Mouse (Mus musculus) frontal cortex, adult 2 months (tissue): Measurements from ENCODE around the gene Renbp. TPM values are rescaled to one million over a fixed set of nuclear protein-coding genes. Genes with fewer than 3 reads are reported as not detected.
A peak's percentile ranks its signal among the peaks of the same experiment; 100 is the strongest.

Experiments
- DNase-seq, 2 experiments: peaks; one replicate each; pipeline ENCODE4 v3.0.0; 2022; ENCODE audit warnings: low spot score in 1 of 2; ENCODE audit errors: extremely low spot score in 1 of 2
- polyA plus RNA-seq: library from polyadenylated mRNA; depleted of rRNA; stranded (reverse); fragments of >200 nt; gene quantifications from 2 replicates; pipeline ENCODE4 v1.2.3, GENCODE M21; 2012

The Renbp gene
- polyA plus RNA-seq, 1 experiment: 9.2 TPM

DNA sequence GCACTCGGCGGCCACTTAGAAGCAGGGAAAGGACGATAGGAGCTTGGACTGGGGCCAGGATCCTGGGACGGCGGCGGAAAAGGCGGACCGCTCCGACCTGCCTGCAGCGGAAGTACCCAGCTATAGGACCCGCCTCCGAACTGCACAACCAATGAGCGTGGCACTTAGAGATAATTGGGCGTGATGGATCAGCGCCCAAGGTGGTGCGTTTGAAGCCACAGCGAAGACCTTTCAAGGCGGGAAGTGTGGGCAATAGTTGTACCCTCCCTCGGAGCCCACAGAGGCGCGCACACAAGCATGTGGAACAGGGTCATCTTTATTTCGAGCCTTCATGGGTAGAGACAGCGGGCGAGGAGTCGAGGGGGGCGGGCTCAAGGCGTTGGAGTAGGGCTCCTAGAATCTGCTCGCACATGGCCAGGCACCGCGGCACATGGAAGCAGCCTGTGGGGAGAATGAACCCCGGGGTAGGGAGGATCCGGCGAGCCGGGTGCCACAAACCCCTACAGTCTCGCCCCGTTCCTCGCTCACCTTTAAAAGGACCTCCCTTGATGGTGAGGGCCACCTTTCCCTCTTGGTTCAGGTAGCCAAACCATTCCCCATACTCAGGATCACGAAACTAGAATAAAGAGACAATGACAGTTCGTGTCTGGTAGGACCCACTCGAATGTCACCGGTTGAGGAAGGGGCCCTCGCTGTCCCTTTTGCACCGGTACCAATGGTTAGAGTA, 8.7 kb downstream of the Renbp start, which contains the start of the genes Arhgap4 and Naa10:
TSS of gene Arhgap4 (minus strand) at position 48 of the 727 bp plus-strand sequence.
TSS of gene Naa10 (minus strand) at position 122 of the 727 bp plus-strand sequence.
- peak; percentile 76 to 90 for DNase-seq

DNA sequence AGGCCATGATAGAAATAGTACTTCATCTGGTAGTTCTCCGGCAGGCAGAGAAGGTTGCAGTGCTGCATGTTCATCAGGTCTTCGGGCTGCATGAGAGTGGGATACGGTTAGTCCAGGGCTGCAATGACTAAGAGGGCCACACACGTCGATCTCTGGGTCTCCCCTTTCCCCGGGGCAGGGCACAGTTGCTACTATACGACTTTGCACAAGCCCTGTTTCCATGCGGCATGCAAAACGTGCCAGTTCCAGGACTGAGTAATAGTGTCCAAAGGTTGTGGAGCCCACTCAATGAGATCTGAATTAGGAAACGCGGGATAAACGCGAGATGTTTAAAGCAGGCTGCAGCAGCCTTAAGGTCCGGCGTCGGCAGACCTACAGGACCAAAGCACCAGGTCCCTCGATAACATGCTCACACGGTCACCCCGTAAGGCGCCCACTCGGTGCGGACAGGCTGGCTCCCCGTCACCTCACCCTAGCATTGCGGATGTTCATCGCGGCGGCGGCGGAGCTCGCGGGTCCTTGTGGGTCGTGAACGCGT, 9.3 kb downstream of the Renbp start:
- DNase-seq: peak in 1 of 2 experiments; percentile 8

DNA sequence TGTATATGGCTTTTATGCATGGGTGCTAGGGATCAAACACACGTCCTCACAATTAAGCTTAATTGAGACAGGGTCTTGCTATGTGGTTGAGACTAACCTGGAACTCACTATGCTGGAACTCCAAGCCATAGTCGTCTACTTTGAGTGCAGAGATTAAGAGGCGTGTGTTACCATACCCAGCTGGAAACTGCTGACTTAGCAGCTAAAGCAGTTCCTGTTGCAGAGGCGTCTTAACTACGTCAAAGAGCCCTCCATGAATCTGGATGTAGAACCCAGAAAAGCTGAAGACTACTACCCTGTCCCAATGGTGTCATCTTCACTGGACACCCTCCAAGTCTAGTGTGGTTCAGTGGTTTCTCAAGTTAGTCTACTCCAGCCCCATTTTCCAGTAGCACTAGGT, 12.0 kb downstream of the Renbp start:
- DNase-seq: no peak

DNA sequence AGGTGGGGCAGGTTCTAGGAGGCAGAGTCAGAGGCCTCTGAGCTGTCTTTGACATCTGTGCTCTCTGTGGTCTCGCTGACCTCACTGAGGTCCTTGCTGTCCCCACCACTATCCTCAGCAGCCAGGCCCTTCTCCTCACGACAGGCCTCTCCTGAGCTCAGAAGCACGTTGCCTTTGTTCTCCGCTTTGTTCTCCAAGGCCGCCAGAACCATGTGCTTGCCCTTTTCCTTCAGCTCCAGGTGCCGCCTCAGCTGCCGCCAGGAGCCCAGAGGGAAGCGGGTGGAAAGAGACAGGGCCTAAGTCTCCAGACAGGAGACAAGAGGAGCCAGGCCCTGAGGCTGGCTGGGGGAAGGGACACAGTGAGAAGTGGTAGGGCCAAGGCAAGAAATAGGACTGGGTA, 13.7 kb downstream of the Renbp start:
- no peak for DNase-seq

DNA sequence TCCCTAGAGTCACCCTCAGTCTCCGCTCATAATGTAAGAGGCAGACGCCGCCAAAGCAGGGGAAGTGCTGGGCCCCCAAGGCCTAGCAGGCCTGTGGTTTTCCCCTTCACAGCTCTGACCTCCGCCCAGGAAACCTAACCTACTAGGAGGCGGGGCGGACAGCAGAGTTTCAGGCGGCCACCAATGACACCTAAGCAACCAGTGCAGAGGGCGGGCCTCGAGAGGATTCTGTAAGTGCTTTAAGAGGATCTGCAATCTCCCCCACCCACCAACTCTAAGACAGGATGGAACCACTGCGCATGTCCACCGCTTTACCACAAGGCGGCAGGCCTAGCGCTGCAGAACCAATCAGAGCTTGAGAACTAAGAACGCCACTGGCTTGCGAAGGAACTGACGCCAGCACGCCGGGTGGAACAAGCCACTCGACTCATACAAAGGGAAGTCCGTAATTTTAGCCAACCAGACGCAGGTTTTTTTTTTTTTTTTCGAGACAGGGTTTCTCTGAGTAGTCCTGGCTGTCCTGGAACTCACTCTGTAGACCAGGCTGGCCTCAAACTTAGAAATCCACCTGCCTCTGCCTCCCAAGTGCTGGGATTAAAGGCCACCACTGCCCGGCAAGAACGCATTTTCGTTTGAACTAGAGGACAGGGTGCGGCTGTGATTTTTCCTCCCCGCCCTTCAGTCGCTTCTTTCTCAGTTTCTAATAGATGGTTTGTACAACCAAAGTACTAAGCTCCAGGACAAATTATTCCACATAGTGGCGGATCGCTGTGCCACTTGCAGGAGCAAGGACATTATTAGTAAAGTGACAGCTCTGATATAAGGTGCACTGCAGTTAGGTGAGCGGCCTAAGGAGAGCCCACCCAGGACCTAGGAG, 15.6 kb downstream of the Renbp start:
- peak; percentile 87 to 94 for DNase-seq

DNA sequence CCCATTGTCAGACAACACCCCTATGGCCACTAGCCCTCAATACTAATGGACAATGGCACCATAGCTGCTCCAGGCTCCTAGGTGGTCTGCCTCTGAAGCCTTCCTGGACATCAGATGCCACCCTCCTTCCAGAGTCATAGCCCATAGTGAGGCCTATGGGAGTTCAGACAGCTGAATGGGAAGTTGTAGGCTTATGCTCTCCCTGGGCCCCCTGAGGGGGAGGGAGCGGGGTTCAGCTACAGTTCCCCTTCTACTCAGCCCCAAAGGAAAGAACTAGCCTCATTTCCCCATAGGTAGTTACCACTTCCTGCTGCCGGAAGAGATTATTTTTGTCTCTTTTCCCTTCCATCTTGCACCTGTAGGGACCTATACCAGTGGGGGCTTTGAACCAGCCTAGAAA, 19.1 kb downstream of the Renbp start:
- no peak for DNase-seq

DNA sequence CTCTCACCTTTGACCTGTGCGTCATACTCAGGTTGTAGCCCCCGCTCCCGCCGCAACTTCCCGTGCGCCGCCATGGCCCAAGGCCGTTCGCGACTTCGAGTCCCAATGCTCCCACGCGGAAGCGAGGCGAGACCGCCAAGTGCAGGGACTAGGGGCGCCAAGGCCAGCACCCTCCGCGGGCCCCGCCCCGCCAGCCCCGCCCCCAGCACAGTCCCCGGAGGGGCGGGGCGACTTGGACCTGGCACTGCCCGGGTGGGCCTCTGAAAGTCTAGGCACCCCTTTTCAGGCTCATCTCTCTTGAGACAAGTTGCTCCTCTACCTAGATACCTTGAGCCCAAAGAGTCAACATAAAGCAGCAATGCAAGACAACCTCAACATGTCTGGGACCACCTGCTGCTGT, 19.5 kb downstream of the Renbp start:
- DNase-seq: no peak

DNA sequence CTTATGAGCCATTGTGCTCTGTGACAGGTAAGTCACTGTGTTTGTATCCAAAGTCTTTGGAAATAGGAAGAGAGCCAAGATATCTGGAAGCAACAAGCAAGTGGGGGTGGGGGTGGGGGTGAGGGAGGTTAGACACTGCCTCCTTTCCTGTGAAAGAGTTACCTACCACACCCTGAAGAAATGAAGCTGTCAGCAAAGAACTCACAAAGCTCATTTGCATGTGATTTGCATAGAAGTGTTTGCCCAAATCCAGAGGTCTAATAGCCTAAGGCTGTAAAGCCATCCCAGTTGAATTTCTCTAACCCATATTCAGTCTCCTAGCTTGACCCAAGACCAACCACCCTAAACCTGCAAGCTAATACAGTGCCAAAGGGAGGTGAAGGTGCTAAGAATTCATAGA, 20.2 kb downstream of the Renbp start:
- DNase-seq: no peak

DNA sequence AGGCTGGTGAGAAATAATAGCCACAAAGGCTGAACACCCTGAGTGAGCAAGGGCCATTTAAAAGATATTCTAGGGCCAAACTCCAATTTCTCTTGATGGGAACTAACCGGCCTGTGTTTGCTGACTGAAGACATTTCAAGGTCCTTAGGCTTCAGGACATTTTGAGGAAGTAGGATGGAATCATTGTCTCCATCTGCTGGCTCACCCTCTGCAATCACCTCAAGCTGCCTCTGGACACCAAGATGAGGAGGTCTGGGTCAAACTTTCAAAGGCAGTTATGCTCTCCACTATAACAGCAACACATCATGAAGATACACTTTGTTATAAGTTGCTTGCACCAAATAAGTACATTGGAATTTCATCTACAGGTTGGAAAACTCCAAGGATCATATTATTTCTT, 20.6 kb downstream of the Renbp start:
- DNase-seq: no peak

DNA sequence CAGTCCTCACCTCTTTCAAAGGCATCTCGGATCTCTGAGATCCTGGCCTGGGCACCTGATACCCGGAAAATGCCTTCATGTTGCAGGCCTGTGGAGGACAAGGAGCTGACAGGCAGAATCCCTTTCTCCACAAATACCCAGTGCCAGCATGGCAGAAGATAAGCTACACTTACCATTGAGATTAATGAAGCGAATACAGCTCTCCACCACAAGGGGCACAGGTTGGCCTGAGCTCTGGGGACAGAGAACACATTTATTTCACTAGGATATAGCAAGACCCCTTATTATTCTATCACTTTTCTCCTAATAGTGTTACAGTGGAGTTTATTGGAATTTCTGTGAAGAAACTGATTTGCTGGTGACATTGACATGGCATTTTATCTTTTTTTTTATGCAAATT, 32.7 kb downstream of the Renbp start:
- no peak for DNase-seq

DNA sequence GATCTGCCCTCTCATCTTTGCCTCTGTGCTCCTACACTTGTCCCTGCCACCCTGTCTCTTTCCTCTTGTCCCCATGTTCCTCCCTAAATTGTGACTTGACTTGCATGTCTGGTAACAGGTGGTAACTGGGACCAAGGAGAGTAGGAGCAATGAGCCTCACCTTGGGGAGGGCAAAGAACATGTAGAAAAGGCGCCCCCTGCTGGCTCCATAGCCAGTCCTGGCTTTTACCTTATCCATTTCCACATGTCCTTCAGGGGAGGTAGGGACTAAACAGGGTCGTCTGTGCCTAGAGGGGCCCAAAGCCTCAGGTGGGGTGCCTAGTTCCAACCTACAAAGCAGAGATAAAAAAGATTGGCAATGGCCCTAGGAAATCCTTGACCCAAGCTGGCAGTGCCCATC, 34.9 kb downstream of the Renbp start, which contains the start of gene L1cam:
TSS of gene L1cam (minus strand) at position 387 of the 400 bp plus-strand sequence.
- DNase-seq: peak in 1 of 2 experiments; percentile 74

DNA sequence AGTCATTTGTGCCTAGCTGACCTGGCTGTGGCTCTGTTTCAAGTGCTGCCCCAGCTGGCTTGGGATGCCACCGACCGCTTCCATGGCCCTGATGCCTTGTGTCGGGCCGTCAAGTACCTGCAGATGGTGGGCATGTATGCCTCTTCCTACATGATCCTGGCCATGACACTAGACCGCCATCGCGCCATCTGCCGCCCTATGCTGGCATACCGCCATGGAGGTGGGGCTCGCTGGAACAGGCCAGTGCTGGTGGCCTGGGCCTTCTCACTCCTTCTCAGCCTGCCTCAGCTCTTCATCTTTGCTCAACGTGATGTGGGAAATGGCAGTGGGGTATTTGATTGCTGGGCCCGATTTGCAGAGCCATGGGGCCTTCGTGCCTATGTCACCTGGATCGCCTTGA, 37.8 kb downstream of the Renbp start:
- DNase-seq: no peak

DNA sequence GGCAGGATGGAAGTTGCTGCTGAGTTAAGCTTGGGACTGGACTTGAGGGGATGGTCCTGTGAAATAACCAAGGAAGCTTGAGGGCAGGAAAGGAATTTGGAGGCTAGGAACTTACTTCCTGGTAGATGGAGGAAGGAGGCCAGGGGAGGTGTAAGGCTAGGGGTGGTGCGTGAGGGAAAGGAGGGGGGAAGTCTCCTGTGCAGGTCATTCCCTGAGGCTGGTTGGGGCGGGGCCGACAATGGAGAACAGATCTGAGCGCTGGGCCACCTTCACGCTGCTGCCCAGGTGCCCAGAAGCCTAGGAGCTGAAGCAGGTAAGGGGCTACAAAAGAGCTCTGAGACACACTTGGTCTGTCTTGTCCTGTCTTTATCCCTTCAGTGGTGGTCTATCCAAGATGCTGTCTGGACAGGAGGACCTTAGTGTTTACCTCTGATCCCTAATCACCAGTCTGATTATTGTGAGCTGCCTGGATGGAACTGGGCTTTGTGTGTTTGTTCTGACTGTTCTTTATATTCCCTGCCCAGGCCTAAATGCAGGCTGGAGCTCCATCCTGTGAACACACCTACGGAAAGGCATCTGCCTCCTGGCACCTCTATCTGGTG, 39.0 kb downstream of the Renbp start, which contains the start of gene Avpr2:
TSS of gene Avpr2 (plus strand) at position 552 of the 602 bp plus-strand sequence.
- DNase-seq: no peak

DNA sequence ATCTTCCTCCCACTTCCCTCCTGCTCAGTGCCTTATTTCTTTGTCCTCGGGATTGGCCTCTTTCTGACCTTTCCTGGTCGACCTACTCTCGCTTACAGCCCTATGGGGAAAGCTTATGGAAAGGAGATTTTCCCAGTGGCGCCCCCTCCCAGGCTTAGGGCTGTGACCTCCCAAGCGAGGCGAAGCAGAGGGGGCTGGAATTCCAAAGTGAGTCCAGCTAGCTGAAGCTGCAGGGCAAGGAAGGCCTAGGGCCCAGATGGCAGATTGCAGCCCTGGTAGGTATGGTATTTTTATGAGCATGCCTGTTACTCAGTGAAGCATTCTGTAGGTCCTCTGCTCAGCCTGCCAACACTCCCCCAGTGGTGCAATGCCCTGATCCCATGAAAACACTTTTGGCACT, 49.2 kb downstream of the Renbp start:
- DNase-seq: no peak

DNA sequence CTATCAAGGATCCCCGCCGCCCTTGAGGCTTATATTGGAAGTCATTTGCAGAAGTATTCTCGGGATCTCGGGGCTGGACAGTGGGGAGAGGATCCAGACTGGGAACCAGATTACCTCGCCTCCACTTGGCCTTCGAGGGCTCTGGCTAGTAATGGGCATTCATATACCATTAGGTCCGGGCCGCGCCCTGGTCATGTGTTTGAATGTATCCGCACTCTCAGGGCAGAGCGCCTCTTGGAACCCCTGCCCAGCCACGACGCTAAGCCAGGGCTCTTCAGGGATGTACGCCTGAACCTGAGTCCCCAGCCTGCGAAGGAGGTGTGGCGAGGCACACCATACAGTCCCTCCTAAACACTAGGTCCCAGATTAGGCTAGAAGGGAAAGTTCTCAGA, 49.6 kb downstream of the Renbp start:
- no peak for DNase-seq

DNA sequence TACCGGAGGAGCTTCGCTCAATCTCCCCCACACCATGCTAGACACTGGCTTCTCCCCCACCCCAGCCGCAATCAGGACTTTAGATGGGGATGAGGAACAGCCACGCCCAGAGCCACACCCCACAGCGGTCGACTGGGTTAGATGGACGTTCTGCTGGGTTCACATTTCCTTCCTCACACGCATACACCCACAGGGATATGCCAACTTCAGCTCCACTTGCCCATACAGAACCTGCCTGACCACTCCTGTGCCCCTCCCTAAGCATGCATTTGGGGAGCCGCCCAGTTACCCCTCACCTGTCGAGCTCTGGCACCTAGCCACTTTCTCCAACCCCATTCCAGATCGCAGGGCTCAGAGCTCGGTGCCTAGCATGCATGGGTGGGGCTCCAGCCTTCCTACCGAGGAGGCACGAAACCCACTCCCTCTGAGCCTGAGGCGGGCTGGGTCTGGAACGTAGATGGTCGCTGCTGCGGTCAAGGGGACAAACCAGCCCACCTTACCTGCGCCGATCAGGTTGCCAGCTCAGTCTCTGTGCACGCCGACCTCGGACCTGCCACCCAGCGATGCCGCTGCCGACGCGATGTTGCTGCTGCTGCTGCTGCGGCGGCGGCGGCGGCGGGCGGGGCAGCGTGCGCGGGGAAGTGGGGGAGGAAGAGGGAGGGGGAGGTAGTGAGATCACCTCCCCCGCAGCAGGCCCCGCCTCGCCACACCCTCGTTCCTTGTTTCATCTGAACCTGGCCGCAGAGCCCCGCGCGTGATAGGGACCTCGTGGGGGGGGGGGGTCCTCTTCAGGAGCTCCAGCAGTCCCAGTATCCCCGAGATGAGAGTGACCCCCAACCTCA, 50.2 kb downstream of the Renbp start:
- DNase-seq: no peak

DNA sequence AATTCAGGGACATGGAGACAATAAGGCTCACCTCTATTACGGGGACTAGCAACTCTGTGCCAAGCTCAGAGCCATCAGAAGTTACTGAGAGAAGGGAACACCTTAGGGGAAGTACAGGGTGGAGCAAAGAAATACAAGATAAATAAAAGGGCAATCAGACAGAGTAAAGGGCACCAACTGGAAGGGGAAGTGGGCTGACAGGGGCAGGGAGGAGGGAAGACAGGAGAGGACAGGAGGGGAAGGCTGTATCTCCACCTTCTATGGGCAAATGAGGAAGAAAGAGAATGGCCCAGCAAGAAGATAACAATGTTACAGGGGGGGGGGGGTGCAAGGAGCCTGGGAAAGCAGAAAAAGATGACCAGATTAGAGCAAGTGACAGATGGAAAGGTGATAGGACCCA, 53.6 kb downstream of the Renbp start:
- no peak for DNase-seq

DNA sequence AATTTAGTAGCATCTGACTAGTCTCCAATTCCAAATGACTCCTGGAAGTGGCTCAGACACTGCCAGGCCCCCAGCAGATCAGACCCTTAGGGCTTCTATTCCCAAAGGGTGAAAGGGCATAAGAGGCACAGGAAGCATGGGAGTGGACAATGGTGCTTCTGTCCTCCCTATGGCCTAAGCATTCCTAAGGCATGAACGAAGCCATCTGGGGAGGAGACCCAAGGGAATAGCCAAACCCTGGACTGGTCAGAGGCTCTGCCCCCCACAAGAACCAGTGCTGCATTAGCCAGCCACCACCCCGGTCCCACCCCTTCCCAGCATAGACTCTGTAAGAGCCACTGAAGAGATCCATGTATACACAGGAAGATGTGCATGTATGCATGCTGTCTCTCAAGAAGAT, 54.8 kb downstream of the Renbp start:
- DNase-seq: no peak
